Mouse (Mus musculus): ENCODE measurements around the gene Tmem102.

Tmem102 gene

DNA sequence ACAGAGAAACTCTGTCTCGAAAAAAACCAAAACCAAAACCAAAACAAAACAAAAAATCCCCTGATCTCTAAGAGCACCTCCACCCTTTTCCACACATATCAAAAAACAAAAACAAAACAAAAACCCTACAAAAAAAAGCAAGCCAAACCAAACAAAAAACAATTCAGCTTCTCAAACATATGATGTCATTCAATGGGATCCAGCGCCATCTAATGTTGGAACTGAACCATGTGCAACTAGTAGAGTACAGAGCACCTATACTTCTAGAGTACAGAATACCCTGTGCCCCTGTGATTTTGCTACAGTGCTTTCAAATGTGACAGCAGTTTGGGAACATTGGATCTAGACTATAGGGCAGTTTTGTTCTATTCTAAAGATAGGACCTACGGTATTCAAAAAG, 50.7 kb downstream of the Tmem102 start:
- no peak for DNase-seq

DNA sequence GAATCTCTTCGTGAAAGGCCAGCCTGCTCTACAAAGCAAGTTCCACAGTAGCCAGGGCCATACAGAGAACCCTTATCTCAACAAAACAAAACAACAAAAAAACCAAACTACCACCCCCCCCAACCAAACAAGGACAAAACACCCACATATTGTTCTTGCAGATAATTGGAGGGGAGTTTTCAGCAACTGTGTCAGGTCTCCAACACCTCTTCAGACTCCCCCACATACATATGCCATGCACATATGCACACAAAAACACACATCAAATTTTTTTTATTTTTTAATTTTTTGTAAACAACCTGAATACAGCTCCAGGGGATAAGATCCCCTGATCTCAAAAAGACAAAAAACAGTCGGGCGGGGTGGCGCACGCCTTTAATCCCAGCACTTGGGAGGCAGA, 51.2 kb downstream of the Tmem102 start:
- no peak for DNase-seq

All from cerebellum, adult 11 months (tissue).